Mouse (Mus musculus) heart, postnatal 0 days (tissue): ENCODE measurements at regions not wholly inside any gene's neighbourhood (a gene's known extent, or its start where the extent isn't known, plus 50 kb on each side); places are given as distances from the start of the nearest gene placed in this dataset.

Experiments
- CTCF ChIP-seq: IDR thresholded peaks from 2 replicates; pipeline ENCODE4 v1.5.1; 2016; ENCODE audit warnings: antibody characterized with exemption, control low read depth, low read depth
- EP300 ChIP-seq: IDR thresholded peaks from 2 replicates; pipeline ENCODE4 v1.6.1; 2016; ENCODE audit warnings: antibody characterized with exemption, low read depth

GRCm38 (mm10) chr10:91823499-91823898 is 642.4 kb upstream of the Tmpo start:
- no peak for TF ChIP-seq CTCF
- TF ChIP-seq EP300: no peak
